Comparison of ENCODE assay signal across 12 mouse cellular contexts in the genomic region with DNA sequence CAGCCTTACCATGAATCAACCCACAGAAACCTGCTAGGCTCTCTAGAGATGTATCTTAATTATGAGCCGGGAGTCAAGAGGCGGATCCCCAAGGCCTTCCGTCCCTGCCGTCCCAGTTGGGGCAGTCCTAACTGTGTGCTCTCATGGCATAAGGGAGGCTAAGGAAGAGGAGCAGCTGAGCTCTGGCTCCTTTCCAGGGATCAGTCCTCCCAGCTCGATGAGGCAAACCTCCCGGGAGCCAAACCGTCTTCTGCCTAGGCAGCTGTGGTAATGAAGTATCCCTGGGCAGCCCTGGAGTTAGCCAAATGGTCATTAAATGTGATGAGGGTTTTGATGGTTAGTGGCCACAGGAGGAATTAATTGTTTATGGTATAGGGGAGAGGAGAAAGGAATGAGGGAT.
DNase-seq lines count a peak whose midpoint lies in the region; TF ChIP-seq lines count a peak whose summit lies in the region.
"Had no signal": no experiment of that assay in that cellular context is flagged by ENCODE, and none has a peak within 500 bp of the region (broad histone marks: within the 10 kb centered on the region; RNA-seq: fewer than 3 reads in every experiment).

No protein-coding gene starts in this region.

- H3K9me3 ChIP-seq in heart, embryonic 10.5 days, result no peaks in the 10 kb centered on the region
- H3K9me3 ChIP-seq: midbrain, embryonic 12.5 days had no signal

- no peak overlapping the region for H3K4me3 ChIP-seq in heart, embryonic 10.5 days
- H3K4me3 ChIP-seq: midbrain, embryonic 12.5 days had no signal

- peaks cover 85% of the 10 kb centered on the region for H3K36me3 ChIP-seq in heart, embryonic 10.5 days

- peaks cover 9% of the 10 kb centered on the region for H3K4me1 ChIP-seq in heart, embryonic 10.5 days
- H3K4me1 ChIP-seq: midbrain, embryonic 12.5 days had no signal

- 90% methylated on average over 7 of the region's 7 CpGs for WGBS in heart, embryonic 10.5 days

- DNase-seq in heart, adult 9 months (ENCODE audit: low spot score in 2 of 2), result peak; percentile 35 to 38
- no peak for DNase-seq in heart, embryonic 10.5 days (ENCODE audit: low spot score)
- DNase-seq in lung, postnatal 10 days, result peak; percentile 36
- no peak for DNase-seq in lung, postnatal 14 days
- peak; percentile 43 for DNase-seq in brain, embryonic 14.5 days (ENCODE audit: low read depth)
- peak; percentile 26 for DNase-seq in gastrocnemius, postnatal 25 days
- no peak for DNase-seq in adrenal gland, adult 18-20 months (ENCODE audit: low spot score in 2 of 2)
- DNase-seq: adrenal gland, postnatal 14 days; cerebellum, adult 8-10 months; kidney, adult 9 months; right cerebral cortex, postnatal 4 days had no signal

- TF ChIP-seq POLR2A in brain, embryonic 14.5 days (IDR thresholded peaks at IDR 0.05; ENCODE audit: borderline replicate concordance, extremely low read depth, insufficient read depth, insufficient read length, poor library complexity, severe bottlenecking), result no peak

- no peaks in the 10 kb centered on the region for H3K27me3 ChIP-seq in heart, embryonic 10.5 days (ENCODE audit: insufficient read depth, poor library complexity, severe bottlenecking)
- H3K27me3 ChIP-seq: midbrain, embryonic 12.5 days had no signal

- no peak for TF ChIP-seq CTCF in brain, embryonic 14.5 days (IDR thresholded peaks at IDR 0.05; ENCODE audit: borderline replicate concordance, extremely low read depth, insufficient read depth, insufficient read length)

- H3K27ac ChIP-seq in heart, embryonic 10.5 days, result no peak overlapping the region
- H3K27ac ChIP-seq: midbrain, embryonic 12.5 days had no signal

Comparison
In these comparisons a context has a peak if more than half of its experiments do, and no peak if none do; other contexts are left out.
1. DNase-seq: peak in heart, adult 9 months (2 of 2), lung, postnatal 10 days (single experiment), brain, embryonic 14.5 days (single experiment) and gastrocnemius, postnatal 25 days (single experiment); none in heart, embryonic 10.5 days (single experiment), lung, postnatal 14 days (single experiment) and adrenal gland, adult 18-20 months (0 of 2).